Mouse (Mus musculus): ENCODE measurements around the gene Gper1.

- TF ChIP-seq CTCF (IDR thresholded peaks at IDR 0.05; ENCODE audit: insufficient read depth, low read length) = no peak
- no peak for TF ChIP-seq POLR2A (IDR thresholded peaks at IDR 0.05; ENCODE audit: borderline replicate concordance, extremely low read depth, low read depth, low read length)
Measured at GRCm38 (mm10) chr5:139440451-139440850, 17.5 kb downstream of the Gper1 start.

Measured in lung, adult 2 months (tissue).